8 mouse cellular contexts compared by ENCODE assay signal in genomic region chr7:4964272-4964671, GRCm38 (mm10). TPM values are rescaled to one million over a fixed set of nuclear protein-coding genes. Genes with fewer than 3 reads are reported as not detected.
A peak's percentile ranks its signal among the peaks of the same experiment; 100 is the strongest.
DNase-seq lines count a peak whose midpoint lies in the region; ATAC-seq lines count a peak whose summit lies in the region.

TSS of gene Sbk2 (minus strand) at chr7:4964406.

- H3K9ac ChIP-seq in hindbrain, embryonic 13.5 days = no peak within 1 kb of the TSS

- H3K4me1 ChIP-seq in hindbrain, embryonic 13.5 days (replicated peaks) = no peaks in the 10 kb centered on the region; the same call in 1 of the 2 replicates

- no peak within 1 kb of the TSS for H3K4me3 ChIP-seq in hindbrain, embryonic 13.5 days

- H3K4me2 ChIP-seq in hindbrain, embryonic 13.5 days = 0 out of 2 replicates have a peak within 1 kb of the TSS, but pooled peaks have one; percentile 6

- no peaks in the 10 kb centered on the region for H3K36me3 ChIP-seq in hindbrain, embryonic 13.5 days

- 0 out of 2 replicates have a peak, but pooled peaks cover 4% of the 10 kb centered on the region for H3K27me3 ChIP-seq in hindbrain, embryonic 13.5 days

- DNase-seq in NIH3T3 (ENCODE audit: low read depth) = peak; percentile 66
- DNase-seq in cerebellum, postnatal 14 days = peak; percentile 27 to 60
- peak; percentile 30 to 49 for DNase-seq in frontal cortex, postnatal 25 days (ENCODE audit: low spot score in 2 of 2)
- DNase-seq in layer of hippocampus, postnatal 25 days (ENCODE audit: extremely low spot score in 1 of 2, low spot score in 1 of 2) = peak; percentile 59 to 66
- peak; percentile 93 for DNase-seq in lung, postnatal 10 days
- peak; percentile 71 for DNase-seq in retina, adult 2 months (ENCODE audit: low read depth, low spot score)
- peak; percentile 91 for DNase-seq in thymus, postnatal 14 days

- 0 out of 2 replicates have a peak, but pooled peaks have one; percentile 43 for ATAC-seq in hindbrain, embryonic 13.5 days (ENCODE audit: low FRiP score)

- H3K27ac ChIP-seq in hindbrain, embryonic 13.5 days = no peak within 1 kb of the TSS

- H3K9me3 ChIP-seq in hindbrain, embryonic 13.5 days = no peaks in the 10 kb centered on the region

- 9% methylated on average over 10 of the region's 10 CpGs for WGBS in hindbrain, embryonic 13.5 days

RNA-seq across cellular contexts. Expression of gene Sbk2, which starts in this region (rescaled TPM):
- 0.25 TPM in 1 of 2 replicates, not detected in the other for polyA plus RNA-seq in hindbrain, embryonic 13.5 days (2015; fragmentation: Nextera tagmentation; extraction: Ambion mirVana)
- total RNA-seq in layer of hippocampus, postnatal 25 days (2021) = under 1 TPM in 1 of 2 experiments, not detected in 1; 0.59 TPM

Comparison
In these comparisons a context has a peak if more than half of its experiments do, and no peak if none do; other contexts are left out.
1. Peak in ATAC-seq and H3K4me2 ChIP-seq in hindbrain, embryonic 13.5 days; RNA of the gene not detected or under 1 TPM.
2. Peak in DNase-seq in layer of hippocampus, postnatal 25 days; RNA of the gene not detected or under 1 TPM.
3. DNase-seq: peak in every context shown above with its lines; median percentile 93 in lung, postnatal 10 days; 91 in thymus, postnatal 14 days; 71 in retina, adult 2 months; 66 in NIH3T3; 62 in layer of hippocampus, postnatal 25 days; 44 in cerebellum, postnatal 14 days; 40 in frontal cortex, postnatal 25 days.